Mouse (Mus musculus): ENCODE results near the gene Pxmp4.

Gene Pxmp4

DNA sequence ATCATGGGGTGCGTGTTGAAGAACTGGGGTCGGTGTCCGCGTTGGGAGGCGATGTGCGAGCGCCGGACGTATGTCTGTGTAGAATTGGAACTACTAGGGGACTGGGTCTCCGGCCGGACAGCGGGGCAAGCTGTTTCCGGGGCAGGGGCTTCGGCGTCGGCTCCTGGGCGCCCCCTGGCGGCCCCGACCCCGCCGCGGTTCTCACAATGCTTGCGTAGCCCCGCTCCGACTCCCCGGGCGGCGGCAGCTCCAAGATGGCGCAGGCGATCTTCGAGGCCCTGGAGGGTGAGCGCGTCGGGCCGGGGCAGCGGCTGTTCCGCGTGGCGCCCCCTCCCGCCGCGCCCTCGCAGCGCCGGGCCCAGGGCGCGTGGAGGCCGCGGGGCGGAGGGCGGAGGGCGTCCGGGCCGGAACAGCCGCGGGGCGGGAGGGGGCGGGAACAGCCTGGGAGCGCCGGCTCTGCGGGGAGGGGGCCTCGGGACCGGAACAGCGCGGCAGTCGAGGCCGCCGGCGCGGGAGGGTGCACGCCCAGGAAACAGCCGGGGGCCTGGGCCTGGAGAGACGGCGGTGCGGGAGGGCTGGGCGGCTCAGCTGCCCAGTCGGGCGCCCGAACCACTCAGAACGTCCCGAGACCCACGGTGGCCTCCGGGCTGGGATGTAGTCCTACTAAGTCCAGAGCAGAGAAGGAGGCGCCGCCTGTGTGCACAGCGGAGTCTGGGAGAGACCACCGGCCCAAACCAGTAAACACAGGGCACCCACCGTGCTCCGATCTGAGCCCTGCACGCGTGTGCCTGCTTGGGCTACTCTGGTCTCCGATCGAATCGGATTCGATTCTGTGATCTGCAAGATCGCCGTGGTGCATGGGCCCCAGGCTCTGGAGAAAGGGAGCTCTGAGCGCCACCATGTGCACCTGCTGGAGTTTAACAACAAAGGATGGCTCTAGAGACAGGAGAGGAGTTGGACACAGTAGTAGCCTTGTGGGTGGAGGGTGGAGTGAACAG lies 9.9 kb upstream of the Pxmp4 start, which contains the start of the genes Zfp341 and 4930519P11Rik:
Gene Zfp341 (plus strand): TSS at position 180 of the 998 bp plus-strand sequence.
Gene 4930519P11Rik (minus strand): TSS at position 320 of the 998 bp plus-strand sequence.
- peak; percentile 94 to 97 for DNase-seq (ENCODE audit: inconsistent age in 2 of 2, low spot score in 1 of 2)

DNA sequence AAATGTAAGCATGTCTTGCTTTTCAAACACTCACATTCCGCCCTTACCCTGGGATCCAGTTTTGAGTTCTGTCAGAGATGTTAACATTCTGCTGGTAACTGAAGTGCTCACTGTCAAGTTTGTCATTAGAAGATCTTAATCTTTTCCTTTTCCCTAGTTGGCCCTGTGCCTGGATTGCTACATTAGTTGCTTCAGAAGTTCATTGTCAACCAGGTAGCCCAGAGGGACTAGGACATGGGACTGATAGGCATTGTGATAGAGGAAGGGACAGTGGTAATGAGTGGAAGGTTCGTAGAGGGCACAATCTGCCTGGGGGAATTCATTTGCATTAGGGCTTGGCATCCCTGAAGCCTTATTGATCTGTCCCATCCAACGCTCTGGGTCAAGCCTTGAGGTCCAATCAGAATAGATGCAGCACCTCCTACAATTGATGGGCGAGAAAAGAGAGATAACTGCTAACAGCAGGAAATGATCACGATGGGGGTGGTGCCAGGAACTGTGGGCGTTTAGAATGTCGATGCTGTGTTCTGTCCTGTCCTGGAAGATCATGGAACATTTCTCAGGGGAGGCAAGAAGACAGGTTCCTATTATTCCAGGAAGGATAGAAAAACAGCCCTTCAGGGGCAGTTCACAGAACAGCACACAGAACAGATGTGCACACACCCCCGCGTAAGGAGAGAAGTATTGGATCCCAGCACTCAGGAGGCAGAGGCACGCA lies 5.7 kb upstream of the Pxmp4 start:
- no peak for DNase-seq (ENCODE audit: inconsistent age in 2 of 2, low spot score in 1 of 2)

DNA sequence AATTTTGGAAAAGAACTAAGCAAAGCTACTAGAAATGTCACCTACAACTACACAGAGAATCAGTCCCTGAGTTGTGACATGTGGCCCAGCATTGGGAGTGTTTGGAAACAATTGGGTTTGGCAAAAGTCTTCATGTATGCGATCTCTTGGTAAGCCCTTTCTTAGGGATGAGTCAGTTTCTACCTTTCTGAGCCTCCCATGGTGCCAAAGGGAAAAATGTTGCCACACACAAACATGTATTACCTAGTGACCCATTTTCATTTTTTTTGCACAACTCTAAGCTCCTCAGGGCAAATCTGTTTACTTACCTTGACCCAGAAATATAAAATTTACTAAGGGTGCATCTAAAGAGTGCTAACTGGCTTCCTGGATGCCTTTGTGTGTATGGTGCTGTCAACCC lies 3.5 kb upstream of the Pxmp4 start:
- DNase-seq (ENCODE audit: inconsistent age in 2 of 2, low spot score in 1 of 2): no peak

DNA sequence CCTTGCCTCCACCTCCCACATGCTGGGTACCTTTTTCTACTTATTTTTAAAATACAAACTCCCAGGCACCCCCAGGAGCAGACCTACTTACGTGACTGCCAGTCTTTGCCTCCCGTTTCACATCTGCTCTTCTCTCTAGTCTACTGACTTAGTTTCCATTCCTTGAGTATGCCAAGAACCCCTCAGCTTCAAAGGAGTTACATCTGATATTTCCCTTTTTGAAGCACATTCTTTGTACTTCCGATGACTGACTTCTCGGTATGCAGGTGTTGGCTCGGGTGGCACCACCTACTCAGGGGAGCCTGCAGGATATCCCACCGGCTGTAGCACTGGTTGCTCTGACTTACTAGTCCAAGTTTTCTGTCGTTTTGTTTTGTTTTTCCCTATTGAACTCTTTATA lies 648 bp upstream of the Pxmp4 start:
- DNase-seq (ENCODE audit: inconsistent age in 2 of 2, low spot score in 1 of 2): no peak

DNA sequence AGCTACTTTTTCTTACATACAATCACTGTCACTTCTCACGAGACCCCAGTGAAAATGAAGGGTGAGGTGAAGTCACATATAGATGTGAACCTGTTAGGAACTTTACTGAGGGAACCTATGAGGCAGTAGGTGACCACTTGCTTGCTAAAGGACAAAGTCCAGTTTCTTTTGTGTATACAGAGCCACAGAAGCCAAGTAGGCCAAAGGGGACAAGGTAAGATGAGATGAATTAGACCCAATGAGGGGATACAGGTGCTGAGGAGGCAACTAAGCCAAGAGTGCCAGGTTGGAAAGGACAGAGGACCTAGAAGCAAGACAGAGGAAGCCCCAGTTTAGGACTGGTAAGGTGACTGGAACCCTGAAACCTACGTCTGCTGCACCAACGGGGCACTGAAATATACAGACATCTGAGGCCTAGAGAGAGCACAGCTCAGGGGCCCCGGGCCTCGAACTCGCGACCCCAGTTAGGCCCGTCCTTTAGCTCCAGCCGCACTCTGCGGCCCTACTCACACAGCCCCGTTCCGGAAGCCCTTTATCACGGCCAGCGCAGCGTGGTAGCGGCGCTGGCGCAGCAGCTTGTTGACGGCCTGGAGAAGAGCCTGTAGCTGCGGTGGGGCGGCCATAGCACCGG lies 386 bp downstream of the Pxmp4 start:
- DNase-seq (ENCODE audit: inconsistent age in 2 of 2, low spot score in 1 of 2): no peak

DNA sequence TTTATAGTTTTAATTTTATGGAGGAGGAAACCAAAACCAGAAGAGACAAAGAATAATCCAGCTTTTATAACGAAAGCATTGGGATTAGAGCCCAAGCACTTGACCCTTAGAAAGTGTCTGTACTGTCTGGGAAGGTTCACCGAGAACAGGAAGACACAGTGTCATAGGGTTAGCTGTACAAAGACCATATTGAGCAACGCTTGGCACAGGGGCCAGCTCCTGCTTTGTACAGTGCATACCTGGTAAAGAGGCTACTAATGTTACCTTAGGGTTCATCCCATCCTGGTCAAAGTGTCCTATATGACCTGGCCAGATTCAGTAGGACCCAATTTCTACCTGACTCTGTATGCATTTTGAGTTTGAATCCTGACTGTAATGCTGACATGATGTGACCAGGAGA lies 2.2 kb downstream of the Pxmp4 start:
- peak in 1 of 2 experiments; percentile 36 for DNase-seq (ENCODE audit: inconsistent age in 2 of 2, low spot score in 1 of 2)

DNA sequence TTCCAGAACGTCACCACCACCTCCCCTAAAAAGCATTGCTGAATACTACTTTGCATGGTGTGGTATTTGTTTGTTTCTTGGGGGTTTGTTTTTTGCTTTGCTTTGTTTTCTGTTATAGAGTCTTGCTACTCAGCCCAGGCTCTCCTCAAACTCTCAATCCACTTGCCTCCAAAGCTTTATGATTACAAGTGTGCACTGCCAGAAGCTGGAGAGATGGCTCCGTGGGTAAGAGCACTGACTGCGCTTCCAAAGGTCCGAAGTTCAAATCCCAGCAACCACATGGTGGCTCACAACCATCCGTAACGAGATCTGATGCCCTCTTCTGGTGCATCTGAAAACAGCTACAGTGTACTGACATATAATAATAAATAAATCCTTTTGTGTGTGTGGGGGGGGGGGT lies 2.9 kb downstream of the Pxmp4 start:
- DNase-seq (ENCODE audit: inconsistent age in 2 of 2, low spot score in 1 of 2): peak in 1 of 2 experiments; percentile 3

DNA sequence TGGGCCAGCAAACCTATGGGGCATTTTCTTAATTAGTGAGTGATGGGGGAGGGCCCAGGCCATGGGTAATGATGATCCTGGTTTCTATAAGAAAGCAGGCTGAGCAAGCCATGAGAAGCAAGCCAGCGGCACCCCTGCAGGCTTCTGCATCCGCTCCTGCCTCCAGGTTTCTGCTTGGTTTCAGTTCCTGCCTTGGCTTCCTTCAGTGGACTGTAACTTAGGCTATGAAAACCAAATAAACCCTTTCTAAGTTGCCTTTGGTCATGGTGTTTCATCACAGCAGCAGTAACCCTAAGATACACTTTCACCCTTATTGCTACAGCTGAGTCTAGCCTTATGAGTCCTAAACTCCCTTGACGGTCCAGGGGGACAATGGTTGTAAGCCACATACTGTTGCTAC lies 6.1 kb downstream of the Pxmp4 start:
- peak in 1 of 2 experiments; percentile 36 for DNase-seq (ENCODE audit: inconsistent age in 2 of 2, low spot score in 1 of 2)

DNA sequence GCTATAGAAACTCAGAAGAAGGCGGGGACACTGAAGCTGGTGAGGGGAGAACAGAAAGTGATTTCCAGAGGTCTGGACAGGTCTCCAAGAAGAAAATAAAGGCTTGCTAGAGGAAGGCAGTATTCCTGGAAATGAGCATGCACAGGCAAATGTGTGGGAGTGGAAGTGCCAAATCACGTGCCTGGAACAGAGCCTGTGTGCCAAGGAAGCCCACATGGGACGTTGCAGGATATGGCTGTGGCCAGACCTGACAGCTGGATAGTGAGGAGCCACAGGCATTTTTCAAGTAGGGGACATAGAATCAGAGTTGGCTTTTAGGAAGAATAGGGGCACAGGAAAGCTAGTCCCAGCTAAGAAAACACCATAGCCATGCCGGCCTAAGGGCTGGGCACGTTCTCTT lies 7.7 kb downstream of the Pxmp4 start:
- DNase-seq (ENCODE audit: inconsistent age in 2 of 2, low spot score in 1 of 2): peak in 1 of 2 experiments; percentile 43

DNA sequence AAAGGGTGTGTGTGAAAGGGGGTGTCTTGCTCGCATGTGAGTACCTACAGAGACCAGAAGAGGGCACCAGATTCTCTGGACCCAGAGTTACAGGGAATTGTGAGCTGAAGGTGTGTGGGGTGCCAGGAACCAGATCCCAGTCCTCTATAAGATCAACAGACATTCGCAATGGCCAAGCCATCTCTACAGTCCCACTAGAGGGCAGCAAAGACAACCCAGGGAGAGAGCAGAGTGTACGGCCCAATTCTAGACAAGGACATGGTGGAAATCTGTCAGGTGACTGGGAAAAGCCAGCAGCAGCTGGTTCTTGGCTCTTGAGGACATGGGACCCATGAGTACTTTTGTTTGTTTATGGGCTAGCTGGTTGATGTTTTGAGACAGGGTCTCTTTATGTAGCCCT lies 10.5 kb downstream of the Pxmp4 start:
- peak in 1 of 2 experiments; percentile 79 for DNase-seq (ENCODE audit: inconsistent age in 2 of 2, low spot score in 1 of 2)

DNA sequence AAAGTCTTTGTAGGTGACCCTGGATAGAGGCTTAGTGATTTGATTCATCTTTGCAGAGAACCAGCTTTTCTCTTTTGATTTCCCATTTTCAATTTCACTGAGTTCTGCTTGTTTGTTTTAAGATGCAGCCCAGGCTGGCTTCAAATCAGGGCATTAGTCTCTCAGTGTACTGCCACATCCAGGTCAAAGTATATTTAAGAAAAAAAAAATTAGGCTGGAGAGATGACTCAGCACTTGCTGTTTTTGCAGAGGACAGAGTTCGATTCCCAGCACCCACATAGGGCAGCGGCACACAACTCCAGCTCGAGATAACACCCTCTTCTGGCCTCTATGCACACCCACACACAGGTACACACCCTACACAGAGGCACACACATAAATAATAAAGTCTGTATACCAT lies 12.3 kb downstream of the Pxmp4 start:
- DNase-seq (ENCODE audit: inconsistent age in 2 of 2, low spot score in 1 of 2): peak in 1 of 2 experiments; percentile 23

DNA sequence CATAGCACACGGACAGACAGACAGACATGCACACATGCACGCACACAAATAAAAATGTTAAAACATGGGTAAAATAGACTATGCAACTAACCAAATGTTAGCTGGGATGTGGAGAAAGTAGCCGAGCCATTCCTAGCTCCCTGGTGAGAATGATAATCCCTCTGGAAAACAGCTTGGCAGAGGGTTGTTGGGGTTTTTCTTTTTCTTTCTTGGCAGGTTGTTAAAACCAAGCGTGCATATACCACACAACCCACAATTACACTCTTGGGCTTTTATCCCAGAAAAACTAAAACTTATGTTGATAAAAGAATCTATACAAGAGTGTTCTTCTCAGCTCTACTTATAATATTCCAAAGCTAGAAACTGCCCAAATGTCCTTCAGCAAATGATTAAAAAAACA lies 14.5 kb downstream of the Pxmp4 start:
- no peak for DNase-seq (ENCODE audit: inconsistent age in 2 of 2, low spot score in 1 of 2)

DNA sequence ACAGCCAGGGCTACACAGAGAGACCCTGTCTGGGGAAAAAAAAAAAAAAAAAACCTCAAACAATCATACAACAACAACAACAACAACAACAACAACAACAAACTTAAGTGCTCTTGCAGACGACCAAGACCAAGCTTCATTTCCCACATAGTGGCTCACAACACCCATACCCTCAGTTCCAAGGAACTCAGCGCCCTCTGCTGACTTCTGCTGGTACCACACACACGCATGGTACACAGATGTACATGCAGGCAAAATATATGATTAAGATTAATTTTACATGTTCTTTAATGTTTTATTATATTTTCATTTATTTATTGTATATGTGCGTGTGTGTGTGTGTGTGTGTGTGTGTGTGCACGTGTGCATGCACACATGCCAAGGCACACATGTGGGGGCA lies 17.1 kb downstream of the Pxmp4 start:
- DNase-seq (ENCODE audit: inconsistent age in 2 of 2, low spot score in 1 of 2): peak in 1 of 2 experiments; percentile 63

DNA sequence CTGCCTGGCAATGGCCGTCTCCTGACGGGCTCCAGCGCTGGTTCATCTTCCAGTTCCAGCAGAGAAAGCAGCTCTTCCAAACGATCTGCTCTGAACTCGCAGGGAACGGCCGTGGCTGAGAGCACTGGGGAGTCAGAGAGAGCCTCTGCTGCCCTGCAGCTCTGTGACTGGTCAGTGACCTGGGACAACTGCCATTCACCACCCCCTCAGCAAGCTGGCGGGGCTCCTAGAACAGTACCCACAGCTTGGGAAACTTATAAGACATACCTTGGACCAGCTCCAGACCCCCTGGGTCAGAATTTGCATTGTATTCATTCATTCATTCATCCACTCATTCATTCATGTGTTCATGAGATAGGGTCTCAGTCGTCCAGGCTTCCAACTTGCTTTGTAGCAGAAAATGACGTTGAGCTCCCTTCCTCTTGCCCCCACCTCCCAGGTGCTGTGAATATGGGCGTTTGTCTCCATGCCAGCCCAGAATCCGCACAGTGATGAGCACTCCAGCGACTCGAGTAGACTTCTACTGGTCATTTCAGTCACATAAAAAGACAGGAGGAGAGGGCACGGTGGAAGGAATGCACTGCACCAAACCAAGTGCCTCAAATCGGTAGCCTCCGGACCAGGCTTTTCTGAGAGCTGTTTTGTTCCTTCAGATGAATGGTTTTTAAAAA lies 18.4 kb downstream of the Pxmp4 start:
- no peak for DNase-seq (ENCODE audit: inconsistent age in 2 of 2, low spot score in 1 of 2)

DNA sequence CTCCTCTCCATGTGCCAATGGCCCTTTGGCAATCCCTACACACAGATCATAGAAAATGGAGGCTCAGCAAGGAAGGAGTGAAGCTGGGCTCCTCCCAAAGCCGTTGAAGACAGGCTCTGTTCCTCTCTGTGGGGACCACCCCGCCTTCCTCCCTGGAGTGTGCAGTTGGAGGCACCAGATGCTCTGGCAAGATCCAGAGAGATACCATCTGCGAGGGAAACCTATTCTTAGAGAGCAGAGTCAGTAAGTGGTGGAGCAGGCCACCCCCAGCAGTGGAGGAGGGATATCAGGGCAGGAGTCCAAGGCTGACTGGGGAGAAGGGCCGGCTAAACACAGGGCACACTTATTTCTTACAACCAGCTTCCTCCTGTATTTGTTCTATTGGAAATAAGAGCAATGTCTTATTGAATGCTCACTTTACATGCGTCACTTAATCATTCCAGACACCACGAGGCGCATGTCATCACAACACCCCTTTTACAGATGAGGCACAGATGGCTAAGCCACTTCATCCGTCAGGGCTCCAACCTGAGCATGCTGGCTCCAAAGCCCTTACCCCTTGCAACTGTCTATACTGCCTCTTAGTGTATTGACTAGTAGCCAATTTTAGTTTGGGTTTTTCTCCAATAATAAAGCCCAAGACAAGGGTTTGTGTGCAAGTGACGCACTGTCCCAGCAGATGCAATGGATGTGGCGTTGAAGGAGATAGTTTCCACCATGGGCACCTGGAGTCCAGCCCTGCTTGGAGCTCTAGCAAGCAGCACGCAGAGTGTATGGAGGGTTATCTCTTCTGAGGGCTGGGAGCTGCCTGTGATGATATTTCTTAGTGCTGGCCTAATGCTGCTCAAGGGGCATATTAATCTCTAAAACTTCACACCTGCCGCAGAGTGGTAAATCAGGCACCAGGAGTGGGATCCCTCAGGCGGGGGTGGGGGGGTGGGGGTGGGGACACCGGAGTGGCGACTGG lies 19.3 kb downstream of the Pxmp4 start:
- DNase-seq (ENCODE audit: inconsistent age in 2 of 2, low spot score in 1 of 2): peak in 1 of 2 experiments; percentile 39

DNA sequence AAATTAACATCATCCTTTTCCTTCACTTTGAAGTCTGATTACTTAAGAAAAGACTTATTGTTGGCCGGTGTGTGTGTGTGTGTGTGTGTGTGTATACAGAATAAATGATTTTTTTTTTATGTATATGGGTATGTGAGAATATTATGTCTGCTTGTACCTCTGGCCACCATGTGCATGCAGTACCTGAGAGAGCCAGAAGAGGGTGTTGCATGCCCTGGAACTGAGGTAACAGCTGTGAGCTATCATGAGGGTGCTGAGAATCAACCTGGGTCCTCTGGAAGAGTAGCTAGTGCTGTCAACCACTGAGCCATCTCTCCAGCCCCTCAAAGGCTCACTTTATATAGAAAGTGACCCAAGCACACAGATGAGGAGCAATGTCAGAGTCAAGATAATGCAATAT lies 22.1 kb downstream of the Pxmp4 start:
- no peak for DNase-seq (ENCODE audit: inconsistent age in 2 of 2, low spot score in 1 of 2)

DNA sequence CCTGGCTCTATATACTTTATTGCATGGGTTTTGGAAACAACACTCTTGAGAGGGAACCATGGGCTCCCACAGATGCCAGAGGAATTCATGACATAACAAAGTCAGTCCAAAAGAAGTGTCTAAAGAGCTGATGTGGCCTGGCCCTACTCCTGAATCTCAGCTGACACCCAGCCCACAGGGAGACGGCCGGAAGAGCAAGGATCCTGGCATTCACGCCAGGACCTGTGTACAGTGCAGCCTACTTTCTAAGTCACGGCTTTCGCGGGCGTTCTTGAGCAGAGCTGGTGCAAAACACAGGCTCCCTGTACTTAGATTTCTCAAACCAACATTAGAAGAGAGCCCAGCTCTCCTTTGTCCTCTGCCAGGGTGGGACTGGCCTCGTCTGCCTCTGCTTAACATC lies 22.9 kb downstream of the Pxmp4 start:
- peak in 1 of 2 experiments; percentile 62 for DNase-seq (ENCODE audit: inconsistent age in 2 of 2, low spot score in 1 of 2)

DNA sequence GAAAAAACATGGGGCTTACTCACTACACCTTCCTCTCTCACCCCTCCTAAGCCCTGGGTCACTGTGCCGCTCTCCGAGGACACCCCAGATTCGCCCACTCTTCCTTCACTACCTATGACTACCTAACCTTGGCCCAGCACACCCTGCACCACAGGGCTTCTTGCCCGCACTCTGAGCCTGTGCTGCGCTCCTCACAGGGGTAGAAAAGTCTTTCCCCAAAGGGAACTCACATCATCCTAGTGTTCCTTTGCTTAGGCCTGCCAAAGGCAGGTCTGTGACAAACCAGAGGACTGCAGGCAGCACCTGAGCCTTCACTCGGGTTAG lies 25.8 kb downstream of the Pxmp4 start:
- DNase-seq (ENCODE audit: inconsistent age in 2 of 2, low spot score in 1 of 2): no peak

DNA sequence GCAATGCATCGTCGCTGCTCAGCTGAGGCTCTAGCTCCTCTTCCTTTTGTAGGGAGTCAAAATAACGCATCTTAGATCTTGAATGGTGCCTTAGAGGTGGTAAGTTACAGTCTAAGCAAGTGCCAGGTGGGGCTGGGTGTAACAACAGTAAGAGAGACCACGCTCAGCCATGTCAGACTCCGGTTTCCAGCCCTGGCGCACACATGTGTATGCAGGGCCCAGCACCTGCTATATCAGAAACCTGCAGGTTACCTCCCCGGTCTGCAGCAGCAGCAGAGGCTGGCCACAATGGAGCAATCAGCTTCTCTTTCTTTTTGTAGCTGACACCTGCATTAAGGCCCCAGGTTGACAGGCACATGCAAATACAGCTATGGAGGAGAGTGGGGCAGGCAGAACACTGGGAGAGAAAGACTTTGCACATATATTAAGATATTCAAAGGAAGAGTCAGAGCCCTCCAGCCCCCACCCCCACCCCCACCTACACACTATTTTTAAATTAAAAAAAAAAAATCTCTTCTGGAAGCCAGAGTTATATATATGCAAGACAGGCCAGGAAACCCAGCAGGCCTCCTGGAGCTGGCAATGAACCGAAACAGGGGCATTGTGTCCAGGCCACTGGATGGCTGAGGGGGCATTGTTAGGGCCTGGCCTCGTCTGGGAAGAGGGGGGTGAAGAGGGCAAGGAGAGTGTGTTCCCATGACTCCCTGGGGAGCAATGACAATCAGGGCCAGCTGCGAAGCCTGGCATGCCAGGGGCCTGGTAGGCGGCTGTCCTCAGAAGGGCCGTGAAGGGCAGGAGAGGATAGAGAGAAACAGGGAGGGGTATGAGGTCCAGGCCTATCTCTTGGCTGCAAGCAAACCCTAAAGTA lies 26.4 kb downstream of the Pxmp4 start:
- no peak for DNase-seq (ENCODE audit: inconsistent age in 2 of 2, low spot score in 1 of 2)
